ENCODE assay signal across 16 mouse cellular contexts in the genomic region with DNA sequence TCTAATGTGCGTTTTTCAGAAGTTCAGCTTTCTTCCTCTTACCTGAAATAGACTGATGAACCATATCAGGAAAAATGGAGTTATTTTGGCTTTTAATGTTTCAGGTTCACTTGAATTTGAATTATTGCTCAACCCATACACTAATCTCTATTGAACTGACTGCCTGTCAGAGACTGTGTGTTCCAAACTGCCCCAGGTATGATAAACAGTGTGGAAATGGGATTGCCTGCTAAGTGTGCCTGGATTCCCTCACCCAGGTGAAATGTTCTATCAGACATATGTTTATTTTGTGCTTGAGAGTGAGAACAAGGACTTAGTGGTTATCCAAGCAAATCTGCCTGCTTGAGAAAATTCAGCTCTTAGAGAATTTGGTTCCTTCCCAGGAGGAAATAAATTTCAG.
"Had no signal": no experiment of that assay in that cellular context is flagged by ENCODE, and none has a peak within 500 bp of the region (broad histone marks: within the 10 kb centered on the region; RNA-seq: fewer than 3 reads in every experiment).

No protein-coding gene starts in this region.

- H3K9ac ChIP-seq: neural tube, embryonic 12.5 days; neural tube, embryonic 13.5 days; neural tube, embryonic 15.5 days; stomach, embryonic 15.5 days had no signal

- H3K9me3 ChIP-seq: neural tube, embryonic 12.5 days; neural tube, embryonic 13.5 days; neural tube, embryonic 15.5 days; stomach, embryonic 15.5 days had no signal

- H3K27ac ChIP-seq: neural tube, embryonic 12.5 days; neural tube, embryonic 13.5 days; neural tube, embryonic 15.5 days; stomach, embryonic 15.5 days had no signal

- H3K4me1 ChIP-seq: neural tube, embryonic 12.5 days; neural tube, embryonic 13.5 days; neural tube, embryonic 15.5 days; stomach, embryonic 15.5 days had no signal

- H3K4me3 ChIP-seq: neural tube, embryonic 12.5 days; neural tube, embryonic 13.5 days; neural tube, embryonic 15.5 days; stomach, embryonic 15.5 days had no signal

- H3K27me3 ChIP-seq: neural tube, embryonic 12.5 days; neural tube, embryonic 13.5 days; neural tube, embryonic 15.5 days; stomach, embryonic 15.5 days had no signal

- H3K4me2 ChIP-seq: neural tube, embryonic 12.5 days; neural tube, embryonic 13.5 days; neural tube, embryonic 15.5 days; stomach, embryonic 15.5 days had no signal

- H3K36me3 ChIP-seq: neural tube, embryonic 12.5 days; neural tube, embryonic 13.5 days; neural tube, embryonic 15.5 days; stomach, embryonic 15.5 days had no signal

- DNase-seq: retina, postnatal 1 day; right cerebral cortex, adult 18-20 months; right cerebral cortex, postnatal 14 days; right cerebral cortex, postnatal 25 days; right cerebral cortex, postnatal 4 days; spleen, adult 18-20 months; thymus, adult 18-20 months; thymus, adult 2 months; thymus, postnatal 14 days; thymus, postnatal 25 days; thymus, postnatal 36 days; thymus, postnatal 4 days had no signal
